Mouse (Mus musculus) CH12.LX (cell line): ENCODE data around the gene Ppil1. TPM values are rescaled to one million over a fixed set of nuclear protein-coding genes. Genes with fewer than 3 reads are reported as not detected.

ENCODE experiments used
- DNase-seq: peaks from one replicate; pipeline ENCODE4 v3.0.0-alpha.2; 2013; ENCODE audit errors: extremely low read depth
- H3K27ac ChIP-seq: 2 replicates; pipeline ENCODE4 v1.5.1; 2012; ENCODE audit warnings: low read depth, mild to moderate bottlenecking, control low read depth, moderate library complexity; ENCODE audit not compliant: insufficient read depth
- H3K27me3 ChIP-seq: replicated peaks from 2 replicates; pipeline ENCODE3; 2012; ENCODE audit warnings: inconsistent platforms
- H3K36me3 ChIP-seq, 2 experiments: replicated peaks in 1 of 2; 2 replicates each; pipeline versions ENCODE3 to v1.6.1; 2012; ENCODE audit warnings: inconsistent platforms in 1 of 2, low read length in 1 of 2, mild to moderate bottlenecking in 1 of 2, mixed read lengths in 1 of 2, moderate library complexity in 1 of 2; ENCODE audit not compliant: control insufficient read depth in 1 of 2, insufficient read depth in 1 of 2
- H3K4me1 ChIP-seq, 2 experiments: 2 replicates each; pipeline ENCODE4 v1.6.1; 2012; ENCODE audit warnings: inconsistent platforms in 1 of 2, moderate library complexity in 1 of 2; ENCODE audit not compliant: insufficient read depth in 2 of 2, control insufficient read depth in 1 of 2
- H3K4me2 ChIP-seq: 2 replicates; pipeline ENCODE4 v1.6.1; 2012; ENCODE audit warnings: low read depth, mild to moderate bottlenecking, control low read depth; ENCODE audit not compliant: poor library complexity, insufficient read depth, severe bottlenecking
- H3K4me3 ChIP-seq, 3 experiments: fragments of 150-350 bp in 1 of 3; sonication (generic) in 1 of 3; replicated peaks in 1 of 3; 2 replicates each; pipeline versions ENCODE3 to v1.5.1; 2011 to 2012; ENCODE audit warnings: low read depth in 2 of 3, low read length in 2 of 3, mild to moderate bottlenecking in 2 of 3, moderate library complexity in 2 of 3, control low read depth in 1 of 3, improper control_type of control experiment in 1 of 3, inconsistent platforms in 1 of 3, mixed read lengths in 1 of 3; ENCODE audit not compliant: poor library complexity in 1 of 3
- H3K79me2 ChIP-seq: replicated peaks from 2 replicates; pipeline ENCODE4 v1.6.1; 2012; ENCODE audit warnings: mild to moderate bottlenecking, moderate library complexity; ENCODE audit not compliant: control insufficient read depth, poor library complexity, insufficient read depth, severe bottlenecking; ENCODE audit errors: extremely low read depth
- H3K9ac ChIP-seq: 2 replicates; pipeline ENCODE4 v1.6.1; 2012; ENCODE audit warnings: low read depth, mild to moderate bottlenecking, control low read depth, moderate library complexity; ENCODE audit not compliant: insufficient read depth
- H3K9me3 ChIP-seq: replicated peaks from 2 replicates; pipeline ENCODE3; 2012; ENCODE audit warnings: low read length, inconsistent platforms, mixed read lengths
- CTCF ChIP-seq, 2 experiments: IDR thresholded peaks in 1 of 2; conservative IDR thresholded peaks in 1 of 2; 2 replicates each; pipeline ENCODE4 v1.5.1; 2011 to 2012; ENCODE audit warnings: low read depth in 2 of 2, low read length in 2 of 2, improper control_type of control experiment in 1 of 2, inconsistent platforms in 1 of 2, mild to moderate bottlenecking in 1 of 2, moderate library complexity in 1 of 2
- E2F4 ChIP-seq: IDR thresholded peaks from 2 replicates; pipeline ENCODE4 v1.6.1; 2011; ENCODE audit warnings: low read depth, low read length, improper control_type of control experiment; ENCODE audit not compliant: insufficient replicate concordance
- EP300 ChIP-seq: IDR thresholded peaks from 2 replicates; pipeline ENCODE4 v1.6.1; 2011; ENCODE audit warnings: low read length, improper control_type of control experiment
- HCFC1 ChIP-seq: IDR thresholded peaks from 2 replicates; pipeline ENCODE4 v1.6.1; 2012; ENCODE audit warnings: low read depth, mild to moderate bottlenecking, inconsistent platforms, low read length, improper control_type of control experiment
- JUN ChIP-seq: IDR thresholded peaks from 2 replicates; pipeline ENCODE4 v1.6.1; 2011; ENCODE audit warnings: low read depth, mild to moderate bottlenecking, low read length, improper control_type of control experiment, moderate library complexity; ENCODE audit not compliant: insufficient read depth
- JUND ChIP-seq: conservative IDR thresholded peaks from 2 replicates; pipeline ENCODE4 v1.6.1; 2011; ENCODE audit warnings: low read depth, low read length, improper control_type of control experiment
- MAX ChIP-seq: IDR thresholded peaks from 2 replicates; pipeline ENCODE4 v1.6.1; 2011; ENCODE audit warnings: low read length, improper control_type of control experiment
- MXI1 ChIP-seq: IDR thresholded peaks from 2 replicates; pipeline ENCODE4 v1.6.1; 2011; ENCODE audit warnings: mild to moderate bottlenecking, low read depth, low read length, improper control_type of control experiment
- MYC ChIP-seq: IDR thresholded peaks from 2 replicates; pipeline ENCODE4 v1.6.1; 2011; ENCODE audit warnings: low read depth, mild to moderate bottlenecking, improper control_type of control experiment, low read length
- NRF1 ChIP-seq: IDR thresholded peaks from 2 replicates; pipeline ENCODE4 v1.6.1; 2014; ENCODE audit warnings: low read depth, mild to moderate bottlenecking, inconsistent platforms, low read length, improper control_type of control experiment, moderate library complexity
- POLR2A ChIP-seq: IDR thresholded peaks from 2 replicates; pipeline ENCODE4 v1.6.1; 2011; ENCODE audit warnings: low read depth, mild to moderate bottlenecking, improper control_type of control experiment, low read length
- POLR2AphosphoS2 ChIP-seq: IDR thresholded peaks from 2 replicates; pipeline ENCODE4 v1.6.1; 2011; ENCODE audit warnings: low read depth, low read length, improper control_type of control experiment
- RAD21 ChIP-seq: IDR thresholded peaks from 2 replicates; pipeline ENCODE4 v1.6.1; 2011; ENCODE audit warnings: low read depth, mild to moderate bottlenecking, low read length, improper control_type of control experiment, moderate library complexity
- SIN3A ChIP-seq: IDR thresholded peaks from 2 replicates; pipeline ENCODE4 v1.6.1; 2012; ENCODE audit warnings: low read length, improper control_type of control experiment, inconsistent platforms
- SMC3 ChIP-seq: IDR thresholded peaks from 2 replicates; pipeline ENCODE4 v1.6.1; 2011; ENCODE audit warnings: low read depth, low read length, improper control_type of control experiment
- TBP ChIP-seq: conservative IDR thresholded peaks from 2 replicates; pipeline ENCODE4 v1.6.1; 2011; ENCODE audit warnings: low read depth, low read length, improper control_type of control experiment
- UBTF ChIP-seq: IDR thresholded peaks from 2 replicates; pipeline ENCODE4 v1.6.1; 2012; ENCODE audit warnings: low read depth, mild to moderate bottlenecking, inconsistent platforms, low read length, improper control_type of control experiment, moderate library complexity
- USF2 ChIP-seq: conservative IDR thresholded peaks from 2 replicates; pipeline ENCODE4 v1.6.1; 2011; ENCODE audit warnings: low read depth, low read length, improper control_type of control experiment
- ZMIZ1 ChIP-seq: IDR thresholded peaks from 2 replicates; pipeline ENCODE4 v1.6.1; 2012; ENCODE audit warnings: low read depth, mild to moderate bottlenecking, inconsistent platforms, low read length, improper control_type of control experiment
- ZNF384 ChIP-seq: IDR thresholded peaks from 2 replicates; pipeline ENCODE4 v1.6.1; 2012; ENCODE audit warnings: low read depth, low read length, improper control_type of control experiment, inconsistent platforms
- dilution Hi-C: fragments of 300-500 bp; cut with MboI; formaldehyde crosslinking; loops from 2 replicates; pipeline ENCODE4 v1.14.3; 2020; ENCODE audit warnings: low sequenced_read_pairs; ENCODE audit not compliant: extremely low pct_unique_long_range_greater_than_20kb, extremely low pct_ligation_motif_present
- in situ Hi-C: fragments of 300-500 bp; cut with MboI; formaldehyde crosslinking; loops from 3 replicates; pipeline ENCODE4 v1.14.3; 2019; ENCODE audit warnings: low sequenced_read_pairs, low pct_ligation_motif_present, low pct_unique_long_range_greater_than_20kb, mixed read lengths
- polyA plus RNA-seq: library from polyadenylated mRNA; unstranded; fragments of >175 nt; gene quantifications from 2 replicates; pipeline ENCODE4 v1.2.1, GENCODE M21; 2012; ENCODE audit warnings: low read depth; ENCODE audit not compliant: insufficient read length
- total RNA-seq, 2 experiments: library from RNA; depleted of rRNA; stranded (reverse); fragments of 300-350 nt in 1 of 2; fragments of >200 nt in 1 of 2; gene quantifications; 2 replicates each; pipeline ENCODE4 v1.2.3; 2012 to 2014

The Ppil1 gene
- total and polyA plus RNA-seq, 3 experiments, result 97.2 to 143 (median 107) TPM

GRCm38 (mm10) chr17:29244912-29245311, 19.1 kb downstream of the Ppil1 start:
- H3K27me3 ChIP-seq, result no peaks in the 10 kb centered on the region
- no peak overlapping the region for H3K4me2 ChIP-seq
- no peak overlapping the region for H3K27ac ChIP-seq
- H3K4me1 ChIP-seq, result peaks cover 9 to 14% of the 10 kb centered on the region in 2 experiments; a peak in 3 of 4 replicates
- no peak overlapping the region for H3K4me3 ChIP-seq
- dilution Hi-C loops, result no loop called here
- in situ Hi-C loops, result loop anchor here (5.0 kb wide), 2 partner anchors 68 to 198 kb away; no protein-coding TSS in a partner anchor
- no peaks in the 10 kb centered on the region for H3K9me3 ChIP-seq
- TF ChIP-seq SMC3 (no peak), SIN3A (no peak), E2F4 (no peak), UBTF (no peak)
- no peak for DNase-seq
- H3K79me2 ChIP-seq, result no peaks in the 10 kb centered on the region
- H3K36me3 ChIP-seq, result peaks cover 10 to 23% of the 10 kb centered on the region in 2 experiments
- no peak overlapping the region for H3K9ac ChIP-seq

GRCm38 (mm10) chr17:29238421-29238945, 25.5 kb downstream of the Ppil1 start:
- Histone ChIP-seq H3K27ac (no peak overlapping the region), H3K9ac (no peak overlapping the region), H3K9me3 (no peaks in the 10 kb centered on the region), H3K4me1 (peaks cover 0 to 7% of the 10 kb centered on the region in 2 experiments; a peak in 1 of 4 replicates), H3K79me2 (no peaks in the 10 kb centered on the region), H3K4me3 (no peak overlapping the region), H3K4me2 (no peak overlapping the region), H3K36me3 (no peaks in the 10 kb centered on the region), H3K27me3 (peaks cover 13% of the 10 kb centered on the region)
- DNase-seq, result no peak
- dilution Hi-C loops (no loop called here), in situ Hi-C loops (no loop called here)
- TF ChIP-seq HCFC1 (no peak), SIN3A (no peak), EP300 (no peak), CTCF (conservative IDR thresholded peaks at IDR 0.05 in 1 of 2, IDR thresholded peaks at IDR 0.05 in 1 of 2; ENCODE audit: low read depth in 2 of 2, low read length in 2 of 2) (no peak), JUND (no peak), JUN (no peak), NRF1 (no peak), RAD21 (no peak), MAX (no peak), POLR2A (no peak), POLR2AphosphoS2 (no peak), TBP (no peak), USF2 (no peak), MXI1 (no peak), ZMIZ1 (no peak), MYC (no peak), ZNF384 (no peak)
